Mouse (Mus musculus) frontal cortex, postnatal 14 days (tissue): ENCODE results near the gene Myom1.

Experiments
- DNase-seq, 2 experiments: peaks; one replicate each; pipeline ENCODE4 v3.0.0; 2022; ENCODE audit warnings: low spot score in 2 of 2

Myom1 gene

DNA sequence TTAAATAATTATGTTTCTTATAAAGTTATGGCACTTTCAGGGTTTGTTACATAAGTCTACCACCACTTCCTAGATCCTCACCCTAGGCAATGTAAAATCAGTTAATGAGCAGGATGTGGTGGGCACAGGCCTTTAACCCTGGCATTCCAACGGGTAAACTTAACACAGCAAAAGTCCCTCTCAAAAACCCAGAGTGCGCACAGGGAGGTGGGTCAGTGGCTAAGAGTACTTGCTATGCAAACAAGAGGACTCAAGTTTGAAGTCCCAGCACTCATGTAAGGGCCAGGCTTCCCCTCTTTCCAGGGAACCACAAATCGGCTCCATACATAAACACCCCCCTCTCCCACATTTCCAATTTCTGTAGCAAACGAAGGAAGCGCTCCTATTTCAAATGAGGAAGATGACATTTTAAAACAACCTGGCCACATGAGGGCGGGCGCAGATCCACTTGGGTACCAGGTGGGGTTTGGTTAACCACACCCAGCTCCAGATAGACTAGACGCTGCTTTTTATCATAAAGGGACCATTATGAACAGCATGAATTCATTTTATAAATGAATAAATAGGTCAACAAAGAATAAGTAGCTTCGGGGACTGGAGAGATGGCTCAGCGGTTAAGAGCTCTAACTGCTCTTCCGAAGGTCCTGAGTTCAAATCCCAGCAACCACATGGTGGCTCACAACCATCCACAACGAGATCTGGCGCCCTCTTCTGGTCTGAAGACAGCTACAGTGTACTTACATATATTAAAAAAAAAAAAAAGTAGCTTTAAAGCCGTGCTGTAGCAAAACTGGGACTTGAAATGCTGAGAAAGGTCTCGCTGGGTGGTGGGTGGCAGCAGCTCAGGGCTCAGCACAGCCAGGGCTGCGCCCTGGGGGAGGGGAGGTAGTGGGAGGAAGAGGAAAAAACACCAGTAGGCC, 10.5 kb upstream of the Myom1 start:
- no peak for DNase-seq

DNA sequence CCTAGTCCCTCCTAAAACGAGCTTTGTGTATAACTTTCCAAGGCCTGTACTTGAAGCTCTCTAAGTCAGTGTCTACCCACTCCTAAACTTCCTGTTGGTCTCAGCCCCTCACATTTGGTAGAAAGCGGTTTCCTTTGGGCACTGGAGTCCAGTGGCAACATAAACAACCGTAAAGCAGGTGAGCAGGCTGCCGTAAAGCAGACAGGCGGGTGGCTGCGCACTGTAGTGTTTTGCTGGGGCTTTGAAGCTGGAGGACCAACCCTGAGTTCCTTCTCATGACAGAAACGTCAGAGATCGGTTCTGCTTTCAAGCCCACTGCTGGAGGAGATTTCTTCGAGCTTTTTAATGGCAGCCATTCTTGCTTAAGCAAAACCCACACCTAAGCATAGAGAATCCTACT, 9.8 kb upstream of the Myom1 start:
- DNase-seq = no peak

DNA sequence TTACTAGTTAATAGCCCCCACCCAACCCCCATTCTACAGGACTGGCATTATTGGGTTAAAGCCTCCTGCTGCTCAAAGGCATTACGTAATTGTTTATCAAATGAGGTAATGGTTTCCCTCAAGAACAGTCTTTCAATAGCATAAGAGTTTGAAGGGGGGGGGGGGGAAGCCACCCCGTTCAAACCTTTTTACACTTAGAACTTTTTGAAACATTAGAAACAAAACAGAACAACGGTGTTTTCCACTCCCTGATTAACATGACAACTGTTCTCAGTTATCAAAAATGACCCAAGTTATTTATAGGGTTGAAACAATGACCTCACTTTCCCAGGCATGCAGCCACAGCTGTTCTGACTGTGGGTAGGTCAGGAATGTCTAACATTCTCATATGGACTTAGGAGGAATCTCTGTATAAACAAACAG, 9.0 kb upstream of the Myom1 start:
- DNase-seq = no peak

DNA sequence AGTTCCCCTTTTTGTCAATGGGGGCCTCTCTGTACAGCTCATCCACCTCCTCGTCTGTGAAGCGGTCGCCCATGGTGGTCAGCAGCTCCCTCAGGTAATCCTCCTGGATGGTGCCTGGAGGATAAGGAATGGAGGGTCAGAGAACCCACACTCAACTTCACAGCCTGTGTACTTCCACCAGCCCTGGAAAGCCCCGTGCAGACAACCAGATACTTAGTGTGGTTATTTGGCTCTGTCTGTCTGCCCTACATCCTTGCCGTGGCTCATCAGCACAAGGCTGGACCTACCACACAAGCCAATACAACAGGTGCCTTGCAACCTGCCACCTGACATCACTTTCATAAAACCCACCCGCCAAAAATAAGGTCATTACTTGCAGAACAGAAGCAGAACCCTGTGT, 7.8 kb upstream of the Myom1 start:
- no peak for DNase-seq

DNA sequence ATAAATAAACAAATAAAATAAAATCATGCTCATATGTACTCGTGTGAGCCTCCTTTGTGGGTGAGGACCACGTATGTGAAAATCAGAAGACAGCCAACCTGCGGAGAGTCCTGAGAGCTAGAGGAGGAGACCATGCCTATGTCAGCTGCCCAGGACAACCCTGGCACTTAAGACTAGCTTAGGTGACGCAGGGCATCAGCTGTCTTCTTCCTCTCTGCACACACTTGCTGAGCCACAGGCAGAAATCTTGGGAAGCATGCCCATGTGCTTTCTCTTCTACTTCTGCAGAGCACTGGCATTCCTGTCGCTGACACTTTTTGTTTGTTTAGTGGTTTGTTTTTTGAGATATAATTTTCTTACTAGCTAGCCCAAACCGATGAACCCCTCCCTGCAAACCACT, 6.9 kb upstream of the Myom1 start:
- no peak for DNase-seq

DNA sequence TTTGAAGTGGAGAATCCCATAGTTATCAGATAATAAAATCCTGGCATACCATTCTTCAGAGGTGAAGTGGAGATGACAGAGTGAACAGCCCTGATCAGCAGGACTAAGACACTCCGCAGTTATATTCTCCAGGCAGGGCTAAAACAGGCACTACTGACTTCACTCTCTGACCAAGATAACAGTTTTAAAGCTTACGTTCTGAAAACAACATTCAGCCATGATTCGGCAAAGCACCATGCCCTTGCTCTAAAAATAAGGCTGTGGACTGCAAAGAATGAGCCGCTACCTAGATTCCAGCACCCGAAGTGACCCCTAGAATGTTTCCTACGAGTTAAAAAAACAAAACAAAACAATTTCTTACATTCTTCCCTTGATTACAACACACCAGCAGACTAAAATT, 4.6 kb upstream of the Myom1 start:
- DNase-seq = no peak

DNA sequence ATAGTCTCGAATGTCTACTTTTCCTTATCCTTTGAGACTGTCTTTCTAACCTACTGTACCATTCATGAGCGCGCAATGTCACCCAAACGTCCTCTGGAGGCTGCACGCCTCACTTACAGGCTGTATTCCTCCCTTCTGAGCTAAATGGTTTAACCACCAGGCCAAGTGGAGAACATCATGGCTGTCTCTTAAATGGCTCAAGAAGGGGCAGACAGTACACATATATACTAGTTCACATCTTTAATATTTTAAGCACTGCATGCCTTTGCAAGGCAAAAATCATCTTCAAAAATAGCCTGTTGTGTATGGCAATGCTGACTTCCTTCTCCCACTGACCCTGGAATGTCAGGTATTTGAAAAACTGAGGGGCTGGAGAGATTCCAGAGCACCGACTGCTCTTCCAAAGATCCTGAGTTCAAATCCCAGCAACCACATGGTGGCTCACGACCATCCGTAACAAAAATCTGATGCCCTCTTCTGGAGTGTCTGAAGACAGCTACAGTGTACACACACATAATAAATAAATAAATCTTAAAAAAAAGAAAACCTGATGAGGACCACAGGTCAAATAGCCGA, 3.9 kb upstream of the Myom1 start:
- DNase-seq = no peak

DNA sequence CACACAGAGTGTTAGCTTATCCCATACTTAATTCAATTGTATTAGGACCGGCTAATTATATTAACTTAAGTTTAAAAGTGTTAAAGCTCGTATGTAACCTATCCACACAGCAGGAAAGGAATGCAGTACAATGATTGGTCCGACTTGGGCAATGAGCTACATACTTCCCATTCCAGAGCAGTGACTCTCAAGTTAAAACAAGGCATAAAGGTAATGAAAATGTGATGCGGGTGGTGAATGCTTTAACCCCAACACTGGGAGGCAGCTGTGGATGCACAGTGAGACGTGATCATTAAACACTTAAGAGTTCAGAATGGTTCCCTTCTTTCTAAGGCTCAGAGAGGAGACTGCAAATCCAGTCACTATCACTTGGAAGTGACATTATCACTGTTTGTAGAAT, 3.2 kb upstream of the Myom1 start:
- no peak for DNase-seq

DNA sequence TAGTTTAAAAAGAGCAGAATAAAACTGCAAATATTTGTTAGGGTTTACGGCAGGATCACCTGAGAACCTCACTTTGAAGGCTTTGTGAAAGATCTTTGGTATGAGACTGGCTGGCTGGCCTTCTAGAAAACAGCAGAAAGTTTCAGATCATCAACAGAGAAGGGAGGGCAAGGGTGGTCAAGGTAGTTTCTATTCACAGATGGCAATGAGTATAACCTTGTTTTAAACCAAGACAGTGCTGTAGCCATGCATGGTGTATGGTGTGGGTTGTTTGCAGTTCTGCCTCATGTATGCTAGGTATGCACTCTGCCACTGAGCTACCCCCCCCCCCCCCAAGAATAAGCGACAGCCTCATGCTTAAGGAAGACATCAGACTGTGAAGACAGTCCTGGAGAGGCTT, 2.2 kb upstream of the Myom1 start:
- no peak for DNase-seq

DNA sequence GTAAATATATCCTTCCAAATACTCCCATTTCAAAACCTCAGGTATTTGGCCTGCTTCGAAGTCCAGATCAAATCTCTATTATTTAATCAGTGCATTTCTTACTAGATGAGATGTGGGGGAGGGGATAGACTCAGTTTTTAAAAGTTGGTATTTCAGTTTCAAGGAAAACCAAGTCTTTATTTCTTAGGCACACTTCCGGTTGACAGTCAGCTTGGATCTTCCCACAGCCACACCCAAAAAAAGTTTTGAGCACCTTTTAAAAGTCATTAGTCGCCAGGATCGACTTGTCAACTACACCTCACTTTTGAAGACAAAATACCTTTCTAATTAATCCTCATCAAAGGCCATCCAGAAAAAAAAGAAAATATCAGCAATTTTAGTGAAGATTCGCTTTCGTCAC, 1.4 kb upstream of the Myom1 start:
- DNase-seq = no peak

DNA sequence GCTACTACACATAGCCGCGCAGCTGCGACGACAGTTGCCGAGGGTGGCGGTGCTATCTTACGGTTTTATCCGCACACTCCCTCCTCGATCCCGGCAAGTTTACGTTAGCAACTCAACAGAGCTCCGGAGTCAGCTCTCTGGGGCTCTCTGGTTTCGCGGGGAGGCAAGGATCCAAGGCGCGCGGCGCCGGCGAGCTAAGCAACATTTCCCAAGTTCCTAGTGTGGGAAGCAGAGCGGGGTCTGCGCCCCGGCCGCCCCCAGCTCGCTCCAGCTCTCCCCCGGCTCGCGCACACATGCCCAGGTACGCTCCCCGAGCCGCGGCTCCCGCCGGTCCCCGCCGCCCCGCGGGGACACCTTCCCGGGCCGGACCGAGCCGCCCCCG, 743 bp upstream of the Myom1 start:
- DNase-seq = peak in 1 of 2 experiments; percentile 22

DNA sequence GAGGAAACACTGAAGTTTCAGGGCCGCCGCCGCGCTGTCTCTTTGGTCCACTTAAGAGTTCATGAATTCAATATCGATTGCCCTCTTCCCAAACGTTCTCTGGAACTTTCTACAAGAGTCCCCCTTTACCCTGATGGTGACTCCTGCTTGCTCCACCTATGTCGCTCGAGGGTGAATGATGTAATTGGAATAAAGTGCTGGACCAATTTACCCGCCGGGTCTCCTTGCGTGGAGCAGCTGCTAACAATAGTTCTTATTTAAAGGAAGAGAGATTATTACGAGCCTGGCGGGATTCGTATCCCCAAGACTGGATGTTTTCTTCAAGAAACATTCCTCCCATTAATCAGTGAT, 286 bp downstream of the Myom1 start, which contains the start of gene Myl12a:
Gene Myl12a (minus strand): TSS at position 135 of the 351 bp plus-strand sequence.
- DNase-seq = no peak

DNA sequence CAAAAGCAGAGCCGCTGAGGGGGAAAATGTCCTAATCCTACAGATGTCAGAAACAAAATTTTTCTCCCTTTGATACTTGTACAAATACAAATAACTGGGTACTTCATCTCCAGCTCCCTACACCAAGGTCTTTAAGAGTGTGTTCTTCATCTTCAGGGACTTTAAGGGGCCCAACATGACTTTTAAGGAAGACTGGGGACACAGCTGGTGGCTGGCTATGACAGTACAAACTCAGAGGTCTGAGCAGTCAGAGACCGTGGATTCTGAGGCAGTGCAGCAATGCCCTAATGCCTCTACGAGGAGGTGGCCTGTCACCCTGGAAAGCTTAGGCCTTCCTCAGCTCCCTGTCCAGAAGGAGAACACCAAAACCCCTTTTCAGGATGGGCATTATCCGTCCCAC, 679 bp downstream of the Myom1 start:
- DNase-seq = no peak

DNA sequence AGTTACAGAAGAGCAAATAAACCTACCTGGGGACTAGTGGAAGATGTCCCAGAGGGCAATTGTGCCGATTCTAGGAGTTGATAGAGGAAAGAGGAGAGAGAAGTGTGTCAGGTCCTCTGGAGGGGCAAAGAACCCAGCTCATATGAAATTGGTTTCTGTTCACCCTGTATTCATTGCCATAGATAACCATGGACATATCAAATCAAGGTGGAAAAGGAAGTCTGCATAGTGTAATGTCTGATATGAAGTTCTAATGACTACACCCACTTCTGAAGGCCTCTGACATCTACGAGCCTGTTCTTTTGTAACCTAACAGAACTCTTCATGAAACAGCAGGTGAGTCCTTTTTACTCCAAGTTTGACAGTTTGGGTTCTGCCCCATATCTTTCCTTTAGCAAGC, 1.3 kb downstream of the Myom1 start:
- no peak for DNase-seq

DNA sequence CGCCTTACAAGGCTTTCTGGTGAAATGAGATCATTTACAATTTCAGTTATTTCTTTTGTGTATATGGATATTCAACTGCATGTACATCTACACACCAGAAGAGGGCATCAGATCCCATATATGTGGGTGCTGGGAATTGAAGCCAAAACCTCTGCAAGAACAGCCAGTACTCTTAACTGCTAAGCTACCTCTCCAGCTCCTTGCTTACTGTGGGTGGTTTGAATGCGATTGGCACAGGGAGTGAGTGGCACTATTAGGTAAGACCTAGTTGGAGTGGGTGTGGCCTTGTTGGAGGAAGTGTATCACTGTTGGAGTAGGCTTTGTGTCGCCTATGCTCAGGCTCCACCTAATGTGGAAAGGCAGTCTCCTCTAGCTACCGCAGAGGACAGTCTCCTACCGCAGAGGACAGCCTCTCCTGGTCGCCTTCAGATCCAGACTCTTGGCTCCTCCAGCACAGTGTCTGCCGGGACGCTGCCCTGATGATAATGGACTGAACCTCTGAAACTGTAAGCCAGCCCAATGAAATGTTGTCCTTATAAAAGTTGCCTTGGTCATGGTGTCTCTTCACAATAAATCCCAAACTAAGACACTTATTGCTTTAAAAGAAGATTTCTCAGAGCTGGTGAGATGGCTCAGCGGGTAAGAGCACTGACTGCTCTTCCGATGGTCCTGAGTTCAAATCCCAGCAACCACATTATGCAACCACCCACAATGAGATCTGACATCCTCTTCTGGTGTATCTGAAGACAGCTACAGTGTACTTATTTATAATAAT, 1.9 kb downstream of the Myom1 start:
- DNase-seq = no peak

DNA sequence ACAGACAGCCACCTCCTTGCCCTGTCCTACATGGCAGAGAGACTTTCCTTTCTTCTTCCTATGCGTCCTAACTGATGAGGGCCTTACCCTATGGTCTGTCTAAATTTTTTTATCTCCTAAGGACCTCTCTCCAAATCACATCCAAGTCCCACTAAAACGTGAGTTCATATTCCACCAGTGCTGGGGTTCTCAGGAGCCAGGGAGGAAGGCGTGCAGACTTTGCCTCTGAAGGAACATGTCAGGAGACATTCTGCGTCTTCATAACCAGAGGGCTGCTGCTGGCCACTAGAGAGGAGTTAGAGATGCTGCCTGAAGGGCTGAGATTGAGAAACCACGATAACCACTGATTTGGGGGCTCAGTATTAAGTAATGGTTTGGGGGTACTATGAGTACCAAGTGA, 4.5 kb downstream of the Myom1 start:
- no peak for DNase-seq

DNA sequence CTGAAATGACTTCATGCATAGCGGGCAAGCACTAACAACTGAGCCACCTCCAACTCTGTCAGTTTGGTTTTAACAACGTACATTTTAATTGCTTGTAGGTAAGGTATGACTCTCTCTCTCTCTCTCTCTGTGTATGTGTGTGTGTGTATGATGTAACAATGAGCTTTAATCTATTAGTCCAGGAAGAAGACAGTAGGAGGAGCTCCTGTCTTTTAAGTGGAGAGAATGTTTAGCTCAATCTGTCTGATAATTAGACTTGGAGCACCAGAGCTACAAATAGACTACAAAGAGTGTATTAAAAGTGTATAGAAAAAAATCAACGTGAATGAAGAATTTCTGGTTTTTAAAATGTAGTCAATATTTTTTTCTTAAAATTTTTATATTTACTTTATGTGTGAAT, 6.2 kb downstream of the Myom1 start:
- no peak for DNase-seq

DNA sequence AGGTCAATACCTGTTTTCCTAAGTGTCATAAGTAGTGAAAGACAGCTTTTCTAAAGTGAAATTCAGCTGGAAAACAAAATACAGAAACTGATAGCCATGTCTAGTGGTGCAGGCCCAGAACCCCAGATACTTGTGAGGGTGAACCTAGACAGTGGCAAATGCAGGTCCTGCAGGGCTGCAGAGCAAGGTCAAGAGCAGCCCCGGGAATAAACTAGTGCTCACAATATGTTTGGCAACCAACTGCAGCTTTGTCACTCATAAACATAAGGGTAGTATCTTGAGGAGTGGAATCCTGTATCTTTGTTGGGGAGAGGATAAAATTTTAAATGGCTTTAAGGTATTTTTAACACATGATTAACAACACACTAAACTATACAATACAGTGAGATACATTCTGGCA, 7.3 kb downstream of the Myom1 start:
- DNase-seq = no peak

DNA sequence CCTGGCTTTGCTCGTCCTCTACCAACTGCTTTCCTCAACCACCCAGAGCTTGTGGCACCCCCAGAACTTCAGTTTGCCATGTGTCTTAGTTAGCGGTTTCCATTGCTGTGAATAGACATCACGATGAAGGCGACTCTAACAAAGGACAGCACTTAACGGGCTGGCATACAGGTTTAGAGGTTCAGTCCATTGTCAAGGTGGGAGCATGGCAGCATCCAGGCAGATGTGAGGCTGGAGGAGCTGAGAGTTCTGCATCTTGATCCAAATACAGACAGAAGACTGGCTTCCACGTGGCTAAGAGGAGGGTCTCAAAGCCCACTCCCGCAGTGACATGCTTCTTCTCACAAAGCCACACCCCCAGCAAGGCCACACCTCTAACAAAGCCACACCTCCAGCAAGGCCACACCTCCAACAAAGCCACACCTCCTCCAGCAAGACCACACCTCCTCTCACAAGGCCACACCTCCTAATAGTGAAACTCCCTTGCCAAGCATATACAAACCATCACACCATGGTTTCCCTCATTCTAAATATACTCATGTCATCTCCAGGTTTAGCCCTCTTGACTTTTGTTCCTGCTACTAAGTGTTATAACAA, 8.3 kb downstream of the Myom1 start:
- DNase-seq = no peak

DNA sequence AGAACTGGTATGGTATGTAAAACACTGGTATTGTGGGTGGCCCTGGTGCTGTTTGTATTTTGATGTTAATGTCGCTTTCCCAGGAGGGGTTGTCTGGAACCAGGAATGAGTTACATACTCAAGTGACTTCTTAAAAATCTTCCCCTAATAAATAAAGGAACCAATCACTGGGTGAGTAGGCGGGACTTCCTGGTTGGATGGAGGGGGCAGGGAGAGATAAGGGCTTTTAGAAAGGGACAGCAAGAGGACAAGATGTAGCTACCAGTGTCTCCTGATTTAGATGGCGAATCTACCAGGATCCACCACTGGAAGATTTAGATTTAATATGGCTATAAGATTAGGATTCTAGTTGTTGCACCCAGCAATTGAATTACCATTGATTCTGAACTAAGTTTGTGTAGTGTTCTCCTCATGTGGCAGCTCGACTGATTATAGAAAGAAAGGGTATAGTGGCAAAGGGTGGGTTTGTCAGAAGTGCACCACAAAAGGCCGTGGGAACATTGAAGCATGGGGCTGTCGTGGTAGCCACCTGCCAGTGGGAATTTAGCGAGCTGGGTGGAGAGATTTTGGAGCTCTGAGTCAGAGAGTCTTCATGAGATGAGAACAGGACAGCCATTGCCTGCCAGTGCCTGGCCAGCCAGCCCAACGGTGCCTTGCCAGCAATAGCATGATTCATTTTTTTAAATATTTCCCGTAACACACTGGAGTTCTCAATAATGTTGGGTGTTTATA, 9.7 kb downstream of the Myom1 start:
- no peak for DNase-seq

DNA sequence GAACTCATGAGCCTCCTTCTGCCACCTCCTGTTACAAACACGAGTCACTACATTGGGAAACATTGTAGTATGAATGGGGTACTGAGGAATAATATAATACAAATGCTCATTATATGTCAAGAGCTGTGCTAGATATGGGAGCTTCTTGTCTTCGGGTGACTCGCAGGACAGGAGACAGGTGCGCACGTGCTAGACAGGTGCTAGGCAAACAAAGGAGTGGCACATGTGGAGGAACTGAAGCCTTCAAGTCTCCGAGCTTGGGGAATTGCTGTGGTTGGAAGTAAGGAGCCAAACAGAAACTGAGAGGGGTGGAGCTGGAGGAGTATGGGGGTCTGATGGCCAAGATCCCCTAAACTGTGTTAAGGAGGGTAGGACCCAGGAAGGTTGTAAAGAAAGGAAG, 10.7 kb downstream of the Myom1 start:
- no peak for DNase-seq

DNA sequence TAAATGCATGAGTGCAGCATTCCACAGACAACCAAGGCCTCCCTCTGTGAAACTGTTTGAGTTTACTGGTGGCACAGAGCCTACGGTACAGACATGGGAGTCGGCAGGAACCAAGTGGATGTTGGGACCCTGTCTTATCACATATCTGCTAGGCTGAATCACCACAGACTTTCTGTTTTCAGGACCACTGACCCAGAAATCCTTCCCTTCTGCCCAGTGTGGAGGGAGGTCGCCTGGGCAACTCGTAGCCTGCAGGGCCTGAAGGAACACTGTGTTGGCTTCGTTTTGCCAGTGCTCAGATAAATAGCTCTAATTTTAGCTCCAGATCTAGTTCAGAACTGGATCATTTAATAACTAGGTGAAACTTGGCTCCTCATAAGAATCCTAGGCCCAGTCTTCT, 12.5 kb downstream of the Myom1 start:
- DNase-seq = no peak
